Mouse (Mus musculus) cerebellum, adult 2 months (tissue): ENCODE measurements around the gene Kcnk2.

Source experiments
- CTCF ChIP-seq: fragments of 200-500 bp; IDR thresholded peaks from 2 replicates; pipeline ENCODE4 v1.5.1; 2011; ENCODE audit warnings: low read depth, mild to moderate bottlenecking, control low read depth, low read length, moderate library complexity, borderline replicate concordance; ENCODE audit not compliant: insufficient read depth
- POLR2A ChIP-seq: fragments of 200-500 bp; IDR thresholded peaks from 2 replicates; pipeline ENCODE4 v1.6.1; 2011; ENCODE audit warnings: low read length, control low read depth, borderline replicate concordance; ENCODE audit not compliant: insufficient read depth

- TF ChIP-seq POLR2A (no peak), CTCF (no peak)
Measured at GRCm38 (mm10) chr1:189173479-189173878, 228.6 kb downstream of the Kcnk2 start.
